Mouse (Mus musculus) lung, postnatal 0 days (tissue): ENCODE measurements around the gene Mgarp.

Experiments
- CTCF ChIP-seq: IDR thresholded peaks from 2 replicates; pipeline ENCODE4 v1.5.1; 2016; ENCODE audit warnings: antibody characterized with exemption, mild to moderate bottlenecking
- EP300 ChIP-seq: IDR thresholded peaks from 2 replicates; pipeline ENCODE4 v1.6.1; 2016; ENCODE audit warnings: antibody characterized with exemption, mild to moderate bottlenecking, control low read depth

DNA sequence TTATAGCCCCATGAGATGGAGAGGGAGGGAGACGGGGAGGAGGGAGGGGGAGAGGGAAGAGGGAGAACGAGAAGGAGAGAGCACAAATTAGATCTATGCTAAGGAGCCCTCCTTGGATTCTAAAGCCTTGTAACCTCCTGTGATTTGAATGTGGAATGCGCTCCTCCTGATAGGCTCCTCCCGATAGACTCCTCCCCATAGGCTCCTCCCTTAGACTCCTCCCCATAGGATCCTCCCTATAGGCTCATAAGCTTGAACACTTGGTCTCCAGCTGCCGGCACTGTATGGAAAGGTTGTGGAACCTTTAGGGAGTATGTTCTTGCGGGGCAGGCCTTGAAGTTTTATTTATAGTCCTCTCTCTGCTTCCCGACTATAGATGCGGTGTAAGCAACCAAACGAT lies 35.5 kb downstream of the Mgarp start:
- TF ChIP-seq EP300 (no peak), CTCF (no peak)
